Mouse (Mus musculus): ENCODE results near the gene Dner. TPM values are rescaled to one million over a fixed set of nuclear protein-coding genes. Genes with fewer than 3 reads are reported as not detected.
A peak's percentile ranks its signal among the peaks of the same experiment; 100 is the strongest.
"Not testable (repeated sequence)": the region's sequence is repeated elsewhere in the genome, so short reads cannot be mapped to it uniquely, and the experiment has no call there.

Gene Dner
- total RNA-seq, 2 experiments from 2014 or later: 0.13 TPM; not detected in 1

- intact Hi-C loops (cut with DNase I): no loop called here
- no peak for DNase-seq (ENCODE audit: low spot score)
These were observed 333.8 kb downstream of the Dner start for GRCm38 (mm10) chr1:84362209-84362608.

DNA sequence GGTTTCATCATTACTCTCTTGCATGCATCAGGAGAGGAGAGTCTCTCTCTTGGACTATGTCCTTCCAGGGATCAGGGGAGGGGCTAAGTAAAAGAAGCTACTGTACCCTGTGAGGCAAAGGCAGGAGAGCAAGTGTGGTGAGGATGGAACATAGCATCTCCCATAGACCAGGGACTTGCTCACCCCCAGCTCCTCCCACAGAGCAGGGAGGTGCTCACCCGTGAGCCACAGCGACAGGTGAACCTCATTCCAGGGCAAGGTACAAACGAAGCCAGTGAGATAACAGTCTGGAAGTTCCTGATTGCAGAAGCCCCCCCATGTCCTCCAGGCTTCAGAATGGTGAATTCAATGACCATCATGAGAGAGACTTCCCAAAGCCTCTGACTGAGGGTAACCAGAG is 334.6 kb downstream of the Dner start:
- DNase-seq (ENCODE audit: low spot score): no peak
- intact Hi-C loops (cut with DNase I): no loop called here

GRCm38 (mm10) chr1:84359611-84360500 is 336.2 kb downstream of the Dner start:
- peak; percentile 65 for DNase-seq (ENCODE audit: low spot score)
- intact Hi-C loops (cut with DNase I): no loop called here

- intact Hi-C loops (cut with DNase I): no loop called here
- DNase-seq (ENCODE audit: low spot score): no peak
These were observed 338.8 kb downstream of the Dner start for GRCm38 (mm10) chr1:84357216-84357615.

DNA sequence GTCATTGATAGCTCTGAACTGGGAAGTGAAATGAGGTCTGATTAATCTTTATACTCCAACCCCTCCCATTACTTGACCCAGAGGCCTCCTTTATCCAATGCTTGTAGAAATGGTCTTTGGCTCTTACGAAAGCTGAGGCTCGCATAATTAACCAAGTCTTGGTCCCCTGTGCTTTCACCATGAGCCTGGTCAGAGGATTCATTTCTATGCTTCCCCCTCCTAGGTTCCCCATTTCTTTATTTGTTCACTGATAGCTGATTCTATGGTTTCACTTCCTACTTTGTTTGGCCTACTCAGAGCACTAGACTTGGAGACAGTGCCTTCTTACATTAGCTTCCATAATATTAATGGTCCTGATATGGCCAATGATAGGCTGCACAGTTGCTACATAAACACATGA is 345.8 kb downstream of the Dner start:
- intact Hi-C loops (cut with DNase I): no loop called here
- DNase-seq (ENCODE audit: low spot score): no peak

- intact Hi-C loops (cut with DNase I): no loop called here
- DNase-seq (ENCODE audit: low spot score): no peak
These were observed 348.1 kb downstream of the Dner start for GRCm38 (mm10) chr1:84347796-84348476.

GRCm38 (mm10) chr1:84332797-84333196 is 363.2 kb downstream of the Dner start:
- DNase-seq (ENCODE audit: low spot score); intact Hi-C loops (cut with DNase I): not testable (repeated sequence)

DNA sequence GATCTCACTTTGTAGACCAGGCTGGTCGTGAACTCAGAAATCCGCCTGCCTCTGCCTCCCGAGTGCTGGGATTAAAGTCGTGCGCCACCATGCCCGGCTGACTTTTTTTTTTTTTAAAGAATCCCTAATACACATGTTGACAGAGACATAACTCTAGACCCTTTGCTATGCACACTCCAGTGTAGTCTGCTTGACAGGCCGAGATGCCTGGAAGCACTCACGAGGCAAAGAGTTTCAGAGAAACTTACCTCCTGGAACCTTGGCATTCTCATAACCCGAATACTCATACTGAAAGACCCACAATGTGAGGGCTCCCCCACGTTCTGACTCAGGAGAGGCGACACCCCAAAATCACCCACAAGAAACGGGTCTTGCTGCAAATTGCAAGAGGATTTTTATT is 364.2 kb downstream of the Dner start:
- intact Hi-C loops (cut with DNase I); DNase-seq (ENCODE audit: low spot score): not testable (repeated sequence)

DNA sequence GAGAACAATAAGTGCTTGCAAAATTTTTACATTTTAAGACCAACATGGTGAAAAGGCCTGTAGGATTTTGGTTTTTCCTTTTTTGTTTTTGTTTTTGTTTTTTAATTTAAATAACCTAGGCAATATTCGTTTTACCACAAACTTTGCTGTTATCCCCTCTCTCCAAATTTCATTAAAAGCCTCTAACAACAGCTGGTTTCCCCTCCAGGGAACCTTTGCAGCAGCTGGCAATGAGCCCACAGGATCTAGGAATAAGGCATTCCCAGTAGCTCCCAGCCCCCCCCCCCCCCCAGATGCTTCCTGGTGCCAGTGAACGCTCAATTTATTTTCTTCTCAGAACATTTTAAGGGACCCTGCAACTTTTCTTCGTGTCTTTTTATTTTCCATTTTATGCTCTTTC is 370.7 kb downstream of the Dner start:
- intact Hi-C loops (cut with DNase I): no loop called here
- no peak for DNase-seq (ENCODE audit: low spot score)

GRCm38 (mm10) chr1:84321327-84321726 is 374.7 kb downstream of the Dner start:
- intact Hi-C loops (cut with DNase I): no loop called here
- DNase-seq (ENCODE audit: low spot score): no peak

Small RNA genes within 50 kb of the gene (microRNA-seq; reads per million reads assigned to microRNA genes)
- gene Mir5126: 4.4 reads per million, percentile 10 among the genes with 10 or more reads in this experiment

Other genes with a start within 250 kb of the Dner start
- 1 to 10 TPM in 1 of 2 experiments, under 1 TPM in 1; 0.98 to 1.7 TPM for gene Fbxo36, start 143.6 kb upstream of the Dner start, total RNA-seq (2021)
- 100 to 1,000 TPM; 185 to 203 TPM for gene Trip12, start 144.3 kb upstream of the Dner start, total RNA-seq (2021)
- gene Slc16a14, start 238.9 kb upstream of the Dner start, total RNA-seq (2021): under 1 TPM in 1 of 2 experiments, not detected in 1; 0.62 TPM

All from heart, postnatal 25 days (tissue).